Mouse (Mus musculus) MEL-GATA-1-ER (cell line): ENCODE data around the gene Slc35e2.
"Not testable (repeated sequence)": the region's sequence is repeated elsewhere in the genome, so short reads cannot be mapped to it uniquely, and the experiment has no call there.

Experiments
- DNase-seq: peaks from one replicate; pipeline ENCODE4 v3.0.0-alpha.2; 2012; ENCODE audit warnings: low read depth; ENCODE audit errors: extremely low read depth

Gene Slc35e2

GRCm38 (mm10) chr4:155669598-155670075, 68.4 kb downstream of the Slc35e2 start:
- no peak for DNase-seq

- DNase-seq: not testable (repeated sequence)
These were observed 69.0 kb downstream of the Slc35e2 start for GRCm38 (mm10) chr4:155670236-155670635.

- DNase-seq: no peak
These were observed 70.9 kb downstream of the Slc35e2 start for GRCm38 (mm10) chr4:155672082-155672481.
